Mouse (Mus musculus): ENCODE data around the gene Rpap2.

DNA sequence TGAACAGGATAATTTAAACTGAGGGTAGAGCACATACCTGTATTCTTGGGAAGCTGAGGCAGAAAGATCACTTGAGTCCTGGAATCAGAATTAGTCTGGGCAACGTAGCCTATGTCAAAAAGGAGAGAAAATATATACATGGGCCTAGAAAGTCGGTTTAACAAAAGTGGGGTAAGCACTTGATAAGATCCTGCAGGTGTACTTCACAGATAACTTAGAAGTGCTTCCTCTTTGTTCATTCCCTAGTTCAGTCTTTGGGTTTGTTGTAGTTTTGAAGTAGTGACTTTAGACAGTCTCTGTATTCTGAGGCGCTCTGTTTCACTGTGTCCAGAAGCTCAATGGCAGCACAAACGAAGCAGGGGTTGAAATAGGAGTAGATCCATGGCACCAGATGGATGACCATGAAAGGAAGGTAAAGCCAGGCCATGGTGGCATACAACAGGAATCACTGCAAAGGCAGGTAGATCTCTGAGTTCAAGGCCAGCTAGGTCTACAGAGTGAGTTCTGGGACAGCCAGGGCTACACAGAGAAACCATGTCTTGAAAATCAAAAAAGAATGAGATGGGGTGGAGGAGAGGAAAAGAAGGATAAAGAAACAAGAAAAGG is 55.0 kb downstream of the Rpap2 start:
- no peak for TF ChIP-seq CTCF (IDR thresholded peaks at IDR 0.05)
- TF ChIP-seq EP300 (IDR thresholded peaks at IDR 0.05), result no peak
